Mouse (Mus musculus) adrenal gland, postnatal 10 days (tissue): ENCODE measurements at regions not wholly inside any gene's neighbourhood (a gene's known extent, or its start where the extent isn't known, plus 50 kb on each side); places are given as distances from the start of the nearest gene placed in this dataset.

ENCODE experiments used
- DNase-seq: peaks from one replicate; pipeline ENCODE4 v3.0.0; 2021; ENCODE audit warnings: mixed read lengths

DNA sequence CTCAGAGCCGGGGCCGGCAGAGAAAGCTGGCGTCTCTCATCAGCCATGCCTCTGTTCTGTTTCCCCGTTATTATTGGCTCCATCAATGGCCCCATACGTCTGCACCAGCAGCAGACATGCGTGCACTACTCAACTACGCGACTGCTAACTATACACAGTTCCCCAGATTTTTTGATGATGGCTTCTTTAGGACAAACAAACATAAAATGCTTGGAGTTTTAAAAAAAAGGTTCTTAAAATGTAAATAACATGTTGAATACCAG, 256.6 kb downstream of the Ankrd16 start:
- DNase-seq: no peak

GRCm38 (mm10) chr2:12049386-12049785, 252.3 kb downstream of the Itga8 start:
- peak; percentile 6 for DNase-seq

- DNase-seq: peak; percentile 20
These were observed 251.8 kb downstream of the Itga8 start for GRCm38 (mm10) chr2:12049972-12050371.

- peak; percentile 13 for DNase-seq
These were observed 248.1 kb downstream of the Itga8 start for GRCm38 (mm10) chr2:12053404-12054164.

- no peak for DNase-seq
These were observed 247.6 kb downstream of the Itga8 start for GRCm38 (mm10) chr2:12054165-12054500.
